Mouse (Mus musculus) splenic B cell, adult 2 months (primary cell): ENCODE measurements around the gene Oaf.

Source experiments
- DNase-seq: peaks from one replicate; pipeline ENCODE4 v3.0.0-alpha.2; 2011; ENCODE audit warnings: low read depth, low spot score
- H3K27me3 ChIP-seq: 2 replicates; pipeline ENCODE4 v1.6.1; 2012; ENCODE audit warnings: mild to moderate bottlenecking, low read length, moderate library complexity, mixed read lengths; ENCODE audit not compliant: control insufficient read depth, poor library complexity, insufficient read depth, severe bottlenecking
- H3K36me3 ChIP-seq: 2 replicates; pipeline ENCODE4 v1.6.1; 2012; ENCODE audit warnings: mild to moderate bottlenecking, low read length, moderate library complexity, mixed read lengths; ENCODE audit not compliant: control insufficient read depth, poor library complexity, insufficient read depth, severe bottlenecking

Oaf gene

GRCm38 (mm10) chr9:43239712-43240593 is at the start of gene Oaf:
Gene Oaf (minus strand): TSS chr9:43239911.
- H3K27me3 ChIP-seq, result no peaks in the 10 kb centered on the region
- no peaks in the 10 kb centered on the region for H3K36me3 ChIP-seq
- DNase-seq, result peak; percentile 40

DNA sequence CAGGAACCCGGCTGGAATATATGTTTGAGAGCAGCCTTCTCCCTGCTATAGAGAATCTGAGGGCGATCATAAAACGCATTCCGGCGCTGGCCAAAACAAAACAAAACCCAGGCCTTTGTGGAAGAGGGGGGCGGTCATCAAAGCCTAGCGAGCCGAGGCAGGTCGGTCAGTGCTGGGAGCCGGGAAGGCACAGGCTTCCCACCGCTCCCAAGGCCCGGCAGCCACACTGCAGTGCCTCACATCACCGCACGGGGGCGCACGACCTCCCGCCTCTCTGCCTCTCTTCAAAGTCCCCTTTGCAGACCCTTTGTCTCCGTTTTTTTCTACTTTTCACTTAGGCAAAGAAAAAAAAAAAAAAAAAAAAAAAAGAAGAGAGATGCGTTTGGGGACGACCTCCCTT is 47.2 kb upstream of the Oaf start:
- Histone ChIP-seq H3K36me3 (no peaks in the 10 kb centered on the region), H3K27me3 (no peaks in the 10 kb centered on the region)
- peak; percentile 15 for DNase-seq

DNA sequence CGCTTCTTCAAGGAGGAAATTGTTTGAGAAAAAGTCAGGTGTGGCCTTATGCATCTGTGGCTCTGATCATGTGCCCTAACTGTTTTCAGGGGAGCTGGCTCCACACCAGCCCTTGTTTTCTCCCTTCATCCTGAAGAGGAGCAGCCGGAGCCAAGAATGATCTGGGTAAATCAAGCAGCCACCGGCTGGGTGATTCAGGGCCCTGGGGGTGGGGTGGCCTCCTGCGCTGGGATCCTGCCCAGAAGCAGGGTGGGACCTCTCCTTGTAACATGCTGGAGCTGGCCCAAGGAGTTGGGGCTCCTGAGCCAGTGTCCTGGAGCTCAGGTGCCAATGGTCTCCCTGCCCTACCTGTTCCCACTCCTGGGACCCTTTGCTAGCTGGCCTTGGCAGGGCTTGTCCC is 45.6 kb upstream of the Oaf start:
- Histone ChIP-seq H3K36me3 (no peaks in the 10 kb centered on the region), H3K27me3 (no peaks in the 10 kb centered on the region)
- no peak for DNase-seq

- no peaks in the 10 kb centered on the region for H3K27me3 ChIP-seq
- DNase-seq, result peak; percentile 72
- no peaks in the 10 kb centered on the region for H3K36me3 ChIP-seq
Measured at GRCm38 (mm10) chr9:43284284-43284683, 44.6 kb upstream of the Oaf start.

GRCm38 (mm10) chr9:43273735-43274134 is 34.0 kb upstream of the Oaf start:
- Histone ChIP-seq H3K27me3 (no peaks in the 10 kb centered on the region), H3K36me3 (no peaks in the 10 kb centered on the region)
- no peak for DNase-seq

DNA sequence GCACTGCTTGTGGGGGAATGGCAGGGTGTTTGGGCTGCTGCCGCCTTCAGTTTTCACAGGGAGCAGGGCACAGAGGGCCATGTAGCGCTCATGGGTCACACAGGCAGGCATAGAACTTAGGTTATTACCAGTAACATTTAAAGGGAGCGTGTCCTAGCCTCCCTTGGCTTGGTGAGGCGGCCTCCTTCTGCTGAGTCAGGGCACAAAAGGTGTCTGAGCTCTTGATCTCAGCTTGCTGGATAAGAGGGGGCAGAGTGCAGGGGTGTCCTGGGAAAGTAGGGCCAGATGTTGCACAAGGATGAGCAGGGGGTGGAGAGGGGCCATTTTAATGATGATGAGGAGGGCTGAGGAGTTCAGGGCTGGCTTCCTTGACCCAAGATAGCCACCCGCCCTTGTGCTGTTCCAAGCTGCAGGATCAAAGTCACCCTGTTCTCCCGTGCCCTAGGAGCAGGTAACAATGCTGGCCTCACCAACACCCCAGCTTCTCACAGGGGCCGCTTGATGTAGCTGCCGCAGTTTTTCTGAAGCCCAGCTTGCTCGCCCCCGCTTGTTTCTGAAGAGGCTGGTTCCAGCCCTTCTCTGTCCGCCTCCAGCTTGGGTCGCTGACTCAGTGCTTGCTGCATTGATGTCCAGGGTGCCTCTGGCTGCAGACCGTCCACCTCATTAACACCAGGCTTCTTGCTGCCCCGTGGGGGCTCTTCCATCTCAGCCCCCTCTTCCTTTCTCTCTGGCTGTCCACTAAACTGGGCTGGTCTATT is 32.2 kb upstream of the Oaf start:
- no peaks in the 10 kb centered on the region for H3K27me3 ChIP-seq
- no peak for DNase-seq
- H3K36me3 ChIP-seq, result no peaks in the 10 kb centered on the region

DNA sequence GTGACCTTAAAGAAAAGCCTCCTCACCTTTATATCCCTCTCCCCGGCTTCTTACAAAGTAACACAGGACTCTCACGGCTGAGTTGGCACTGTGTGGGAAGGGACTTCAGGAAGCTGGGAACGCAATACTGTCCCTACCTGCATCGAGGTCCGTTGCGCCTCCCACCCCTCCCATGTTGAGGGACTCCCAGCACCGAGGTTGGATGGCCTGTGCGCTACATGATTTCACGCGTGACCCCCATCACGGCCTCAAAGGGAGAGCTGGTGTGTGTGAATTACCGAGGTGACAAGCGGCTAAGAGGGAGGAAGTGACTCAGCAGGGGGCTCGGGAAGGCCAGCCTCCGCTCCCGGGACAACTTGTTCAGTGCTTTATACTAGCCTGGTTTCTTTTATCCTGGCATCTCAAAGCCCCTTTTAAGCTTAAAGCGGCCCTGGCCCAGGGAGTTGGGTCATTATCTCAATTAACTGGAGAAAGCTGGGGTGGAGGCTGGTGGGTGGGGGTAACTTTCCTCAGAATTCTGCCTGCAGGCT is 31.1 kb upstream of the Oaf start:
- no peaks in the 10 kb centered on the region for H3K36me3 ChIP-seq
- H3K27me3 ChIP-seq, result no peaks in the 10 kb centered on the region
- no peak for DNase-seq

DNA sequence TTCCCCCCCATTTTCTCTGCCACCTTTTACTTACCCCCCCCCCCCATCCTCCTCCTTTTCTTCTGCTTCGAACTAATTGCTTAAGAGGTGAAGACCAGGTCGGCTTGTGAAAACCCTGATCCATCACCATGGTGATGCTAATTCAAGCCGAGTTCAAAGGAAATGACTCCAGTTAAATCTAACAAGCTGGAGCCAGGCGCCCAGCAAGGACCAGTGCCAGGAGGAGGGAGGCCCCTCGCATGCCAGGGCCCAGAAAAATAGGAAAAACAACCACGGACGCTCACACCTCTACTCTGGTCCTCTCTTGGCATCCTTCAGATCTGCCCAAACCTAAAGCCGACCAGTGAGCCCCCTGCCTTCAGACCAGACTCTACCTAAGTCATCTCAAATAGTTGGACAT is 29.5 kb upstream of the Oaf start:
- no peak for DNase-seq
- H3K27me3 ChIP-seq, result no peaks in the 10 kb centered on the region
- H3K36me3 ChIP-seq, result no peaks in the 10 kb centered on the region

DNA sequence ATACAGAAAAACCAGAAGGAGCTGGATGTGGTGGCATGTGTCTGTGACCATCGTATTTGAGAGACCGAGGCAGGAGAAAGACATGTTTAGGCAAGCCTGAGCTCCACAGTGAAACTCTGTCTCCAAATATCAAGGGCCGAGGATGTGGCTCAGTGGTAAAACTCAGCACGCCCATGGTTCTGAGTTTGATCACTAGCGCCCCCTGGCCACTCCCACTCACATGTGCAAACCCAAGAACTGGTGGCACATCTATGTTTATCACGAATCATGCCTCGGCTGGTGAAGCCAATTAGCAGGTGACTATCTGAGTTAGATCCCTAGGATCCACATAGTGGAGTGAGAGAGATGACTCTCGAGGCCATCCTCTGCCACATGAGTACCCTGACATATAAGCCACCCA is 27.6 kb upstream of the Oaf start:
- peak; percentile 33 for DNase-seq
- H3K27me3 ChIP-seq, result no peaks in the 10 kb centered on the region
- no peaks in the 10 kb centered on the region for H3K36me3 ChIP-seq

- H3K27me3 ChIP-seq, result no peaks in the 10 kb centered on the region
- DNase-seq, result no peak
Measured at GRCm38 (mm10) chr9:43265194-43265593, 25.5 kb upstream of the Oaf start.

DNA sequence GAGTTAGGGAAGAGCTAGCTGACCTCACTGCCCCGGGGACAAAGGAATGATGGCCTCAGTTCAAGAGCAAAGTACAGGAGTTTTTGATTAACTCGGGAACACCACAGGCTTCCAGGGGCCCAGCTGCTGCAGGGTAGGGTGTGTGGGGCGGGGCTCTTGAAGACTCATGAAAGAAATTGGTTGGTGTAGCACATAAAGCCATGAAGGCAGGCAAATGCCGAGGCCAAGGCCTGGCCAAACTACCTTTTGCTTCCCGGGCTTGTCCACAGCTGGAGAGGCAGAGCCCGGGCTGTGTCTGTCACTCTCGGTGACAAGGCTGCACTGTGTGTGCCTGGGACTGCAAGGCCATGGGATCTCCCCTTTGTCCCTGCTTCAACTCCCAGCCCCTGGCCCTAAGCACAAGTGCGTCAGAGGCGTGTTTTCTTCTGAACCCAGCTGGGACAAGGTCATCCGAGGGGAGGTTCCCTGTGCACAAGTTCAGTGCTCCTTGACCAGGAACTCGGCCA is 24.3 kb upstream of the Oaf start:
- DNase-seq, result no peak
- Histone ChIP-seq H3K36me3 (no peaks in the 10 kb centered on the region), H3K27me3 (no peaks in the 10 kb centered on the region)

More at GRCm38 (mm10) chr9:43265194-43265593, 25.5 kb upstream of the Oaf start:
- no peaks in the 10 kb centered on the region for H3K36me3 ChIP-seq

DNA sequence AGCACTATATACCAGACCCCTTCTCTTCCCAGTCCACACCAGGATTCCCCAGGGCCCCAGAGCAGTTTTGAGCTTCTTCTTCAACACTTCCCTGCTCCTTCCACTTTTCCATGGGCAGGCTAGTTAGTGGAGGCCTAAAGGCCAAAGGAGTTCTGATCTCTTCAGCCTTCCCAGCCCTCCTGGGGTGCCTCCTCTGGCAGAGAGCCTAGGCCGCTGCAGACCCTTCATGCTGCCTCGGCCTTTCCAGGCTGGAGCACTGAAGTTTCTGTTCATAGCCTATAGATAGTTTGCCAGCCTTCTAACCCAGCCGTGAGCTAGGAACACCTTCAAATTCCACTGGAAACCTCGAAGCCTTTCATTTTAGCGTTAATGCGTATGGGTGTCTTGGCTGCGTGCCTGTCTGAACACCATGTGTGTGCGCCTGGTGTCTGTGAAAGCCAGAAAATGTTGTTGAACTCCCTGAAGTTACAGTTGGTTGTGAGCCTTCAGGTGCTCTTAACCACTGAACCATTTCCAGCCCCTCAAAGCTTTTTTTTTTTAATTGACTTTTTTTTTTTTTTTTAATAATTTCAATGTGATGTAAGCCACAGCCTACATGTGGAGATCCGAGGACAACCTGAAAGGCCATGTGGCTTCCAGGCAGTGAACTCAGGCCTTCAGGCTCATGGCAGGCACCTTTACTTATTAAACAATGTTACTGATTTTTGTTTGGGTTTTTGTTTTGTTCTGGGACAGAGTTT is 23.3 kb upstream of the Oaf start:
- DNase-seq, result no peak
- no peaks in the 10 kb centered on the region for H3K36me3 ChIP-seq

GRCm38 (mm10) chr9:43262390-43262789 is 22.7 kb upstream of the Oaf start:
- Histone ChIP-seq H3K27me3 (no peaks in the 10 kb centered on the region), H3K36me3 (no peaks in the 10 kb centered on the region)
- no peak for DNase-seq

More for the DNA sequence above, 23.3 kb upstream of the Oaf start:
- H3K27me3 ChIP-seq, result no peaks in the 10 kb centered on the region

DNA sequence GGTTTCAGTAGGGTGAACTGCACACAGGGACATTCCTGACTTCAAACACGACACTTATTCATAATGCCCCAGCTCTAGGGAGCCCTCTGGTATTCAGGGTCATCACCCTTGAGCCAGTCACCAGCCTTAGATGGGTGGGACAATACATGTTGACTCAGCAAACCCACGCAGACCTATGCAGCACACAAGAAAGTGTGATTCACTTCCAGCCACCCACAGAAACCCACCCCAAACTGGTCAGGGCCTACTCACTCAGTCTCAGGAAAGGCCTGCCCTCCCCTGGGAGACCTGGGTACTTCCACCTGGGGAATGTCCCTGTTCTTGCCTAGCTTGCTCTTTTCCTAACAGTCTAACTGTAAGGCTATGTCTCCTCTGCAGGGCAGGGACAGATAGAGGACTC is 22.2 kb upstream of the Oaf start:
- H3K36me3 ChIP-seq, result no peaks in the 10 kb centered on the region
- no peak for DNase-seq

More for the DNA sequence above, 22.2 kb upstream of the Oaf start:
- no peaks in the 10 kb centered on the region for H3K27me3 ChIP-seq
